In the genomic region with DNA sequence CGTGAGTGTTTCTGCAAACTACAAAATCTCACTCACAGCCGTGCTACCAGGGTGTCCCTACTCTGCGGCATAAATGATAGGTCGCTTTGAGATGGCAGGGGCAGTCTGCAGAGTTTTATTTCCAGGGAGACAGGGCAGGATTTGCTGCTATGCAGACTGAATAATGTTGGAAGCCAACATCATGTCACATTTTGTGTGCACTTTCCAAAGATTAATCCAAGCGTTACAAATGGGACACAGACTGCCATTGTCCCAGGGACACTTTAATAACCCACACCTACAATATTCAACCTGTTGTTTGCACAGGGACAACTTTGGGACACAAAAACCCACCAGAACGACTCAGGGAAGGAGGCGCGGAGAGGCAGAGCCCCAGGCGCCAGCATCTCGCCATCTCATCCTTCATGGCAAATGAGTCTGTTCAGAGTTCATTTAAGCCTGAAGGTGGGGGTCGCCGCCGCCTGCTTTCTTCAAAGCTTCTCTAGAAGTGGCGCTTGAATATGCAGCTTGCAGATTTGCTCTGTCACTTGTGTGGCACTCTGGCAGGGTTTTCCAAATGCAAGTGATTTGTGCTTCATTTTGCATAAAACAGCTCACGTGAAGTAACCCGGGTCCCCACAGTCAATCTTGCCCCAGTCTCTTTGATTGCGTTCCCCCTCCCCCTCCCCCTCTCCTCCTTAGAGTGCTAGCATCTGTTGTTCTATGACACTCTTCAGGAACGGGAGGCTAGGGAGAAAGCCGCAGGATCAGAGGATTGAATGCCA, we compare ENCODE assay signal across 9 mouse cellular contexts. TPM values are rescaled to one million over a fixed set of nuclear protein-coding genes. Genes with fewer than 3 reads are reported as not detected.
DNase-seq lines count a peak whose midpoint lies in the region; ATAC-seq and TF ChIP-seq lines count a peak whose summit lies in the region.
"Had no signal": no experiment of that assay in that cellular context is flagged by ENCODE, and none has a peak within 500 bp of the region (broad histone marks: within the 10 kb centered on the region; RNA-seq: fewer than 3 reads in every experiment).

No protein-coding gene starts in this region.

- intact Hi-C loops in heart, postnatal 10 days (cut with DNase I): loop anchor here (5.0 to 10.0 kb wide), 3 partner anchors 309 to 766 kb away; no protein-coding TSS in a partner anchor
- intact Hi-C loops in left cerebral cortex, postnatal 25 days (cut with DNase I): loop anchor here (5.0 kb wide), 1 partner anchor 309 kb away; no protein-coding TSS in a partner anchor

- WGBS in heart, embryonic 16.5 days: 10% methylated on average over 19 of the region's 19 CpGs
- 5% methylated on average over 19 of the region's 19 CpGs for WGBS in hindbrain, embryonic 11.5 days
- WGBS in lung, adult 2 months: 8% methylated on average over 19 of the region's 19 CpGs

- no peak overlapping the region for H3K9ac ChIP-seq in heart, embryonic 16.5 days (ENCODE audit: low read length)
- H3K9ac ChIP-seq in hindbrain, embryonic 11.5 days (ENCODE audit: low read depth, low read length): no peak overlapping the region

- H3K27ac ChIP-seq in heart, embryonic 16.5 days (ENCODE audit: low read length): no peak overlapping the region
- H3K27ac ChIP-seq in hindbrain, embryonic 11.5 days (ENCODE audit: low read depth, low read length): no peak overlapping the region

- TF ChIP-seq CTCF in lung, adult 2 months (IDR thresholded peaks at IDR 0.05; ENCODE audit: insufficient read depth, low read length): no peak

- TF ChIP-seq POLR2A in lung, adult 2 months (IDR thresholded peaks at IDR 0.05; ENCODE audit: borderline replicate concordance, extremely low read depth, low read depth, low read length): no peak

- no peak for DNase-seq in heart, postnatal 10 days
- peak; percentile 61 for DNase-seq in embryo, embryonic 11 days
- DNase-seq in hindbrain, embryonic 11.5 days (ENCODE audit: low spot score): peak; percentile 57
- DNase-seq in neural tube, embryonic 10.5 days (ENCODE audit: extremely low spot score, low spot score): peak; percentile 34
- no peak for DNase-seq in lung, adult 2 months
- no peak for DNase-seq in adrenal gland, postnatal 25 days
- DNase-seq in left cerebral cortex, postnatal 25 days (ENCODE audit: low spot score in 2 of 2): no peak

- peaks cover 3% of the 10 kb centered on the region for H3K27me3 ChIP-seq in heart, embryonic 16.5 days (ENCODE audit: control insufficient read depth, insufficient read depth, low read length)
- peaks cover 20% of the 10 kb centered on the region for H3K27me3 ChIP-seq in hindbrain, embryonic 11.5 days (ENCODE audit: control insufficient read depth, insufficient read depth, low read length)
- H3K27me3 ChIP-seq: CH12.LX had no signal

- peak overlapping the region; percentile 5; the same call in 1 of the 2 replicates for H3K4me3 ChIP-seq in heart, embryonic 16.5 days (ENCODE audit: low read length)
- no peak overlapping the region for H3K4me3 ChIP-seq in hindbrain, embryonic 11.5 days (ENCODE audit: low read depth, low read length)
- no peak overlapping the region for H3K4me3 ChIP-seq in lung, adult 2 months (replicated peaks; ENCODE audit: extremely low read depth, low read depth, low read length)

- H3K4me2 ChIP-seq in heart, embryonic 16.5 days (ENCODE audit: low read depth, low read length): peak overlapping the region; percentile 27; the same call in 1 of the 2 replicates
- H3K4me2 ChIP-seq in hindbrain, embryonic 11.5 days (replicated peaks; ENCODE audit: low read depth, low read length): peak overlapping the region; percentile 24

- H3K36me3 ChIP-seq in heart, embryonic 16.5 days (ENCODE audit: control insufficient read depth, insufficient read depth): no peaks in the 10 kb centered on the region
- no peaks in the 10 kb centered on the region for H3K36me3 ChIP-seq in hindbrain, embryonic 11.5 days (ENCODE audit: control insufficient read depth, insufficient read depth, low read length)

- no peak for ATAC-seq in heart, embryonic 16.5 days (replicated peaks; ENCODE audit: extremely low read depth, insufficient read depth, low FRiP score)
- peak; percentile 57 for ATAC-seq in hindbrain, embryonic 11.5 days (ENCODE audit: low FRiP score)

- no peaks in the 10 kb centered on the region for H3K9me3 ChIP-seq in heart, embryonic 16.5 days (replicated peaks; ENCODE audit: control insufficient read depth, low read length)
- no peaks in the 10 kb centered on the region for H3K9me3 ChIP-seq in hindbrain, embryonic 11.5 days (ENCODE audit: control insufficient read depth, low read length)

- H3K4me1 ChIP-seq in heart, embryonic 16.5 days (ENCODE audit: control insufficient read depth, insufficient read depth, low read length): 0 out of 2 replicates have a peak, but pooled peaks cover 2% of the 10 kb centered on the region
- H3K4me1 ChIP-seq in hindbrain, embryonic 11.5 days (replicated peaks; ENCODE audit: control insufficient read depth, insufficient read depth, low read length): no peaks in the 10 kb centered on the region
- no peaks in the 10 kb centered on the region for H3K4me1 ChIP-seq in lung, adult 2 months (ENCODE audit: control insufficient read depth, insufficient read depth, low read length)

RNA-seq across cellular contexts. Expression of a gene that starts 40.6 kb away (rescaled TPM):
- not detected in 2 replicates for polyA plus RNA-seq in heart, embryonic 16.5 days (2015; fragmentation: Nextera tagmentation; extraction: Ambion mirVana)
- total RNA-seq in heart, postnatal 10 days (2021): not detected
- polyA plus RNA-seq in hindbrain, embryonic 11.5 days (2014; fragmentation: Nextera tagmentation; extraction: Ambion mirVana): 24.8 and 28.6 TPM in 2 replicates
- 0.42 TPM in 1 of 2 replicates, not detected in the other for polyA plus RNA-seq in lung, adult 2 months (2012; rRNA removed)
- total RNA-seq in adrenal gland, postnatal 25 days (2021): not detected in 2 replicates
- total RNA-seq in left cerebral cortex, postnatal 25 days (2021): not detected
- total RNA-seq: CH12.LX had no signal

Comparison
In these comparisons a context has a peak if more than half of its experiments do, and no peak if none do; other contexts are left out.
1. DNase-seq: peak in embryo, embryonic 11 days (single experiment), hindbrain, embryonic 11.5 days (single experiment) and neural tube, embryonic 10.5 days (single experiment); none in heart, postnatal 10 days (0 of 2), lung, adult 2 months (single experiment), adrenal gland, postnatal 25 days (single experiment) and left cerebral cortex, postnatal 25 days (0 of 2).